Mouse (Mus musculus) lung, postnatal 0 days (tissue): ENCODE results near the gene Krt19. TPM values are rescaled to one million over a fixed set of nuclear protein-coding genes. Genes with fewer than 3 reads are reported as not detected.

ENCODE experiments used
- ATAC-seq: fragments of 200-750 bp; cut with Nextera tagmentation; 2 replicates; pipeline ENCODE4 v1.8.0; 2017; ENCODE audit warnings: moderate library complexity
- DNase-seq: peaks from one replicate; pipeline ENCODE4 v3.0.0-alpha.2; 2016; ENCODE audit warnings: low spot score
- H3K27ac ChIP-seq: fragments of 300-500 bp; sonication (generic); 2 replicates; pipeline ENCODE4 v1.5.1; 2014; ENCODE audit warnings: antibody characterized with exemption, mild to moderate bottlenecking, low read length, mixed read lengths
- H3K27me3 ChIP-seq: fragments of 300-500 bp; sonication (generic); replicated peaks from 2 replicates; pipeline ENCODE4 v1.6.1; 2014; ENCODE audit warnings: low read length, mixed read lengths; ENCODE audit not compliant: insufficient read depth
- H3K36me3 ChIP-seq: fragments of 300-500 bp; sonication (generic); 2 replicates; pipeline ENCODE4 v1.6.1; 2014; ENCODE audit warnings: low read length, mixed read lengths; ENCODE audit not compliant: insufficient read depth
- H3K4me1 ChIP-seq: fragments of 300-500 bp; sonication (generic); 2 replicates; pipeline ENCODE4 v1.6.1; 2014; ENCODE audit warnings: antibody characterized with exemption, low read depth, low read length, mixed read lengths; ENCODE audit not compliant: insufficient read depth
- H3K4me2 ChIP-seq: fragments of 300-500 bp; sonication (generic); replicated peaks from 2 replicates; pipeline ENCODE4 v1.6.1; 2014; ENCODE audit warnings: low read depth, mild to moderate bottlenecking, low read length, moderate library complexity, mixed read lengths
- H3K4me3 ChIP-seq: fragments of 300-500 bp; sonication (generic); 2 replicates; pipeline ENCODE4 v1.5.1; 2014; ENCODE audit warnings: low read depth, low read length
- H3K9ac ChIP-seq: fragments of 300-500 bp; sonication (generic); replicated peaks from 2 replicates; pipeline ENCODE4 v1.6.1; 2014; ENCODE audit warnings: low read depth, mild to moderate bottlenecking
- H3K9me3 ChIP-seq: fragments of 300-500 bp; sonication (generic); 2 replicates; pipeline ENCODE4 v1.6.1; 2016; ENCODE audit warnings: low read length, mixed read lengths
- CTCF ChIP-seq: IDR thresholded peaks from 2 replicates; pipeline ENCODE4 v1.5.1; 2016; ENCODE audit warnings: antibody characterized with exemption, mild to moderate bottlenecking
- EP300 ChIP-seq: IDR thresholded peaks from 2 replicates; pipeline ENCODE4 v1.6.1; 2016; ENCODE audit warnings: antibody characterized with exemption, mild to moderate bottlenecking, control low read depth
- whole genome bisulfite sequencing: fragments of 180-500 bp; shearing (Covaris S2); extraction: QIAGEN DNeasy Blood & Tissue Kit; methylation state at CpG from one replicate; pipeline ENCODE4 v1.1.7; 2014; 5-methylcytosine and 5-hydroxymethylcytosine counted together
- polyA plus RNA-seq: library from polyadenylated mRNA; unstranded; fragments of >200 nt; fragmentation: Nextera tagmentation; extraction: Ambion mirVana; gene quantifications from 2 replicates; pipeline ENCODE4 v1.2.1, GENCODE M21; 2015

The Krt19 gene
- polyA plus RNA-seq, 1 experiment from 2014 or later = 460 TPM

DNA sequence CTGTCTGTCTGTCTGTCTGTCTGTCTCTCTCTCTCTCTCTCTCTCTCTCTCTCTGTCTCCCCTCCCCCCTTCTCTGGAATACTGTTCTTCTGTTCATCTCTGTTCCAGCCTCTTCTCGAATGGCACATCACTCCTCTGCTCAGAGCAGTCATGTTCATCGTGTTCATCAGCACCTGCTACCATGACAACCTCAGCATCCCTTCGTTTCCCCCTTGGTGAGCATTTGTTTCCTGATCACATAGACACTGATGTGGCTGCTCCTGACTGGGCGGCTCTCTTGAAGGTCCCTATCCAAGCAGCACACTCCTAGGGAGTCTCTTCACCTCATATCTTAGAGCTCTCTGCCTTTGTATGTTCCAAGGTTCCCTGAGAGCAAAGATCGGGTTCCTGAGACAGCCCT lies 29.8 kb upstream of the Krt19 start:
- Histone ChIP-seq H3K9ac (no peak overlapping the region), H3K27ac (no peak overlapping the region), H3K27me3 (no peaks in the 10 kb centered on the region), H3K36me3 (no peaks in the 10 kb centered on the region), H3K4me3 (no peak overlapping the region), H3K4me2 (no peak overlapping the region), H3K4me1 (no peaks in the 10 kb centered on the region), H3K9me3 (no peaks in the 10 kb centered on the region)
- 74% methylated on average over 5 of the region's 5 CpGs for WGBS
- ATAC-seq (no peak), DNase-seq (no peak)
- TF ChIP-seq EP300 = no peak
- TF ChIP-seq CTCF = no peak

DNA sequence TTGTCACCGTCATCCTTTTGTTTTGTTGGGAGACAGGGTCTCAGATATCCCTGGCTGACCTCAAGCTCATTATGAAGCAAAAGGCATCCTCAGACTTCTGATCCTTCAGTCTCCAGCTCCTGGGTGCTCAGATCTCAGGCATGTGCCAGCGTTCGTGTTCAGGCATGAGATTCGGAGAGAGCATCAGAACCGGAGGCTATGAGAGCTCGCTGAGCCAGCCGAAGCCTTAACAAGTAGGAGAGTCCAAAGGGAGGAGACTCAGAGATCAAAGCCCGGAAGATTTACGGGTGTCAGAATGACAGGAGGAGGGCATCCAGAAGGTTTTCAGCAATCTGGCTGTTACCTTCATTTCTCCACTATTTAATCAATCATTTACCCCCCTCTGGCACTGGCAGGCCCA lies 28.3 kb upstream of the Krt19 start:
- ATAC-seq (no peak), DNase-seq (no peak)
- Histone ChIP-seq H3K4me3 (no peak overlapping the region), H3K9me3 (no peaks in the 10 kb centered on the region), H3K4me1 (no peaks in the 10 kb centered on the region), H3K27ac (no peak overlapping the region), H3K4me2 (no peak overlapping the region), H3K27me3 (no peaks in the 10 kb centered on the region), H3K36me3 (no peaks in the 10 kb centered on the region), H3K9ac (no peak overlapping the region)
- TF ChIP-seq CTCF (no peak), EP300 (no peak)
- 55% methylated on average over 9 of the region's 9 CpGs for WGBS

DNA sequence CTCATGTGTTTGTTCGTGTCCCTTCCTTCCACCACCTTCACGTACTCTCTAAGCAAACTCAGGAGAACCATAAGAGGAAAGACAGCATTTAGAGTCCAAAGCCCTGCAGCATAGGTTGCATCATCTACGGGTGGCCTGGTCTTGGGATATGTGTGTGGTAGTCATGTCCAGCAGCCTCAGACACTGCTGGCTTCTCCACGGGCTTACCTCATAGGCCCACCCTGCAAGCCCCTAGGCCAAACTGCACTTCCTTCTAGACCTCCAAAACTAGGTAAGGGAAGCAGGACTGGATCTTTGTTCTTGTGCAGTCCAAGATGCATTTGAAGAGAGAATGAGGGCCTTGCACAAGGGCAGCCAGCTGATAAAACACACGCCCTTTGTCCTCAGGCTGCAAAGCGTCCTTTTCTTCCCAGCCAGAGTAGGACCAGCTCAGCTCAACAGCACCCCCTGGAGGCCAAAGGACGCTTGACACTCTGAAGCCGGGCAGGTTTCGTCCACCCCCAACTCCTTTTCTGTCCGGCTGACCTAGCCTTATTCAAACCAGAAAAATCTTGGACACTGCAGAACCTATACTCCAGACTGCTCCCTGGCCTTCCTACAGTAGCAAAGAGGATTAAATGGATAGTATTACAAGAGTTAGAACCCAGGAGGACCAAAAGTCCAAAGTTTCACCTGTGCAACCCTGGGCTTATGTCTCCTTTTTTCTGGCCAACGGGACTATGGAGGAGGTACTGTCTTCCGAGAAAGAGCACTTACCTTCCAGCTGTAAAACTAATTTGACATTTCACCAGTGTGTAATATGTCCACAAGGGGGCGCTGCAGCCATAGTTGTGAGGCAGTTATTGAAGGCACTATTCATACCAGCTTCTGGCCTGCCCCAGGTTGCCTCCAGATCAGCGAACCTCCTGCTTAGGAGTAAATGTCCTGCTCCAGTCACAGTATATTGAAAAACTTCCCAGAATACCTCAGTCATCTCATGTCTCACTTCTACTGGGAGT lies 20.6 kb upstream of the Krt19 start:
- peak overlapping the region; percentile 57; the same call in 1 of the 2 replicates for H3K27ac ChIP-seq

DNA sequence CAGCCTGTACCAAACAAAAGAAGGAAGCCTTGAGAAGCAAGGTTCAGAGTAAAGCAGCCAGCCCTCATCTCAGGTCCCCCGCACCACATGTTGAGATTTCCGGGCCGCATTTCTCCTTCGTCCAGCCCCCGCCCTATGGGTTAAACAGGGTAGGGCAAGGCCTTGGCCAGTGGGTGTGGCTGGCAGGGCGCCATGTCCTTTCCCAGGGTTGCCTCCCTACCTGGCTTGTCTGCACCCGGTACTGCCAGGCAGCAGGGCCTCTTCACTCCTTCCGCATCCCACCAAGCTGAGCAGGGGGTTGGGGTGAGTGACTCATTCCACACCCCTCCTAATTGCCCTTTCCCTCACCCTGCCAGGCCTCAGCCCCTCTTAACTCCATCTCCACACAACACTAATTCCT lies 19.6 kb upstream of the Krt19 start:
- H3K36me3 ChIP-seq = no peaks in the 10 kb centered on the region
- no peaks in the 10 kb centered on the region for H3K9me3 ChIP-seq
- ATAC-seq = peak; percentile 86
- H3K27ac ChIP-seq = peak overlapping the region; percentile 38; the same call in 1 of the 2 replicates
- no peak overlapping the region for H3K4me2 ChIP-seq
- 0 out of 2 replicates have a peak, but pooled peaks cover 3% of the 10 kb centered on the region for H3K4me1 ChIP-seq
- 47% methylated on average over 8 of the region's 8 CpGs for WGBS
- H3K9ac ChIP-seq = no peak overlapping the region
- DNase-seq = peak; percentile 83
- peak; percentile 15 for TF ChIP-seq CTCF
- TF ChIP-seq EP300 = 0 out of 2 replicates have a peak, but pooled peaks have one; percentile 10
- no peaks in the 10 kb centered on the region for H3K27me3 ChIP-seq
- no peak overlapping the region for H3K4me3 ChIP-seq

More for the DNA sequence above, 20.6 kb upstream of the Krt19 start:
- TF ChIP-seq CTCF (peak; percentile 85), EP300 (no peak)
- H3K9me3 ChIP-seq = no peaks in the 10 kb centered on the region
- 0 out of 2 replicates have a peak overlapping the region, but pooled peaks have one; percentile 20 for H3K4me2 ChIP-seq
- peak; percentile 73 for ATAC-seq
- WGBS = 21% methylated on average over 14 of the region's 14 CpGs
- no peak overlapping the region for H3K4me3 ChIP-seq
- no peaks in the 10 kb centered on the region for H3K36me3 ChIP-seq
- 0 out of 2 replicates have a peak, but pooled peaks cover 3% of the 10 kb centered on the region for H3K4me1 ChIP-seq
- peak; percentile 88 for DNase-seq
- no peak overlapping the region for H3K9ac ChIP-seq
- no peaks in the 10 kb centered on the region for H3K27me3 ChIP-seq

DNA sequence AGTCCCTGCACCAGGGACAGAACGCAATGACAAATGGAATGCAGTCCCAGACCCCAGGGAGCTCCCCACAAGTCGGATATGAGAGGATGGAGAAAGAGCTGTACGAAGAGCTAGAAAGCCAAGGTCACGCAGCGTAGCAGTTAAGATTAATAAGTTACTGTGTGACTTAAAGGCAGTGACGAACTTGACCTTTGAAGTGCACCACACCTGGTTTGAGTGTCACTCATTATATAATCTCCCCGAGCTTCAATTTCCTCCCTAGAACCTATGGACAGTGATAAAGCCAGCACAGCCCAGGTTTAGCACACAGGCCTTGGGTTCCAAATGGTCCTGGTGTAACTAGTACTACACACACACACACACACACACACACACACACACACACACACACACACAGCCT lies 15.9 kb upstream of the Krt19 start:
- no peak overlapping the region for H3K27ac ChIP-seq
- TF ChIP-seq CTCF (no peak), EP300 (no peak)
- H3K9me3 ChIP-seq = no peaks in the 10 kb centered on the region
- ATAC-seq (no peak), DNase-seq (peak; percentile 25)
- H3K36me3 ChIP-seq = no peaks in the 10 kb centered on the region
- no peak overlapping the region for H3K4me2 ChIP-seq
- H3K4me1 ChIP-seq = 0 out of 2 replicates have a peak, but pooled peaks cover 3% of the 10 kb centered on the region
- no peaks in the 10 kb centered on the region for H3K27me3 ChIP-seq
- no peak overlapping the region for H3K9ac ChIP-seq
- H3K4me3 ChIP-seq = no peak overlapping the region
- WGBS = 25% methylated on average over 7 of the region's 7 CpGs

DNA sequence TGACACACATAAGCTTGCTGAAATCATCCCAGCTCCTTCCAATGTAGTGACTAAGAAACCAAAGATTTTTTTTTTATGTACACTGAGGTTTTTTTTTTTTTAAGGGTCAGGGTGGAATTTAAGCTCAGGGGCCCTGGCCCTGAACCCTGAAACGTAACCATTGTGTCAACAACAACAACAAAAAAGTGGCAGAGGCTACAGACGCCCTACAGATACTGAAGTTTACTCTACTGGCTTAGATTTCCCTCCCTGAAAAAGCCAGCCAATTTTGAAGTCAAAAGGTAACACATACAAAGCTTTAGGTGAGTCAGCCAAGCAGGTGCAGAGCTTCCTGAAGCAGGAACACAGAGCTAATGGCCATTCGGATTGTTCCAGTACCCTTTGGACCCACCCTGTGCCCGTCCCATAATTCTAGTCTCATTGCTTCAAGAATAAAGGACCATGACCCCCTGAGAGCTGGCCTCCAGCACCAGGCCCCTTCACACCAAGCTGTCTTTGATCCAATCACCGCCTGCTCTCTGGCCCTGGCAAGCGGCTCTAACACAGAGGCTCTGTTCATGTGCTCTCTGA lies 9.5 kb upstream of the Krt19 start:
- no peak for DNase-seq
- no peak for ATAC-seq
- no peak for TF ChIP-seq CTCF
- no peak for TF ChIP-seq EP300

More for the DNA sequence above, 9.5 kb upstream of the Krt19 start:
- Histone ChIP-seq H3K9ac (no peak overlapping the region), H3K9me3 (no peaks in the 10 kb centered on the region), H3K27ac (no peak overlapping the region), H3K4me1 (no peaks in the 10 kb centered on the region), H3K36me3 (no peaks in the 10 kb centered on the region), H3K4me3 (no peak overlapping the region), H3K27me3 (no peaks in the 10 kb centered on the region), H3K4me2 (no peak overlapping the region)
- WGBS = 51% methylated on average over 6 of the region's 6 CpGs
